Mouse (Mus musculus): ENCODE measurements at regions not wholly inside any gene's neighbourhood (a gene's known extent, or its start where the extent isn't known, plus 50 kb on each side); places are given as distances from the start of the nearest gene placed in this dataset.

GRCm38 (mm10) chr2:169474418-169475112, 113.0 kb downstream of the Gm11011 start:
- no peaks in the 10 kb centered on the region for H3K4me1 ChIP-seq (ENCODE audit: control insufficient read depth, insufficient read depth, insufficient read length, low read length)
- H3K27ac ChIP-seq (replicated peaks; ENCODE audit: low read depth, low read length) = no peak overlapping the region
- no peak overlapping the region for H3K4me3 ChIP-seq (ENCODE audit: insufficient read depth, low read depth, low read length)

DNA sequence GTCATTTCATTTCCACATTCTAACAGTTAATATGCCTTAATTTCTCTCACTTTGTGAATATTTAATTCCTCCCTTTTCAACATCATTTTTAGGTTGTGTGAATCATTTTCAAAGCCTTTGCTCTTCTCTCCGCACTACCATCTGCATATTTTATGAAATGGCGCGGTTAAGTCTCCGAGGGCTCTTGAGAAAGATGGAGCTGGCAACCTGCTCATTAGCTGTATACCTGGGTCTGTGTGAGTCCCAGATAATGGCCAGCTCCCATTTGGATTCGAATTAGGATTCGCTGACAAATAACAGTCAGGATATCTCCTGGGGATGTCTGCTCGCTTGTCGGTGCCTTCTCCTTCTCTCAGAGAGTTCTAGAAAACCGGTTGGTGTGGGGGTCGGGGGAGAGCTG, 118.0 kb downstream of the Gm11011 start:
- H3K27ac ChIP-seq (replicated peaks; ENCODE audit: low read depth, low read length) = no peak overlapping the region
- H3K4me1 ChIP-seq (ENCODE audit: control insufficient read depth, insufficient read depth, insufficient read length, low read length) = no peaks in the 10 kb centered on the region
- H3K4me3 ChIP-seq (ENCODE audit: insufficient read depth, low read depth, low read length) = no peak overlapping the region

DNA sequence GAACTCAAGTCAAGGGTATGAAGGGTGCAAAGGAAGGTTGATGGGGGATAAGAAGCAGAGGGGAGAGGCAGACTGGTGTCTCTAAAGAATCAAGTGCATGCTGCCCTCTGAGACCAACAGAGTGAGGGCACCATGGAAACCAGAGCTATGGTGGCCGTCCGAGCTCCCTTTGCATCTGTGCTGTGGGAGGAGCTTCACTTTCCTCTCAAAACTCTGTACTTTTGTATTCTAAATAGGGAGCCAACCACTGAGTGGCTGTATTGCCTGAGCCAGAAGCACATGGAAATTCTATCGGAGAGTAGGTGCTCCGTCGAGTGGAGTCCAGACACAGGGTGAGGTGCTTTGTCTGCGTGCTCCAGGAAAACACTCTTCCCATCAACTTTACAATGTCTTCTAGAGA, 119.9 kb downstream of the Gm11011 start:
- Histone ChIP-seq H3K4me1 (ENCODE audit: control insufficient read depth, insufficient read depth, insufficient read length, low read length) (no peaks in the 10 kb centered on the region), H3K4me3 (ENCODE audit: insufficient read depth, low read depth, low read length) (no peak overlapping the region), H3K27ac (replicated peaks; ENCODE audit: low read depth, low read length) (no peak overlapping the region)

DNA sequence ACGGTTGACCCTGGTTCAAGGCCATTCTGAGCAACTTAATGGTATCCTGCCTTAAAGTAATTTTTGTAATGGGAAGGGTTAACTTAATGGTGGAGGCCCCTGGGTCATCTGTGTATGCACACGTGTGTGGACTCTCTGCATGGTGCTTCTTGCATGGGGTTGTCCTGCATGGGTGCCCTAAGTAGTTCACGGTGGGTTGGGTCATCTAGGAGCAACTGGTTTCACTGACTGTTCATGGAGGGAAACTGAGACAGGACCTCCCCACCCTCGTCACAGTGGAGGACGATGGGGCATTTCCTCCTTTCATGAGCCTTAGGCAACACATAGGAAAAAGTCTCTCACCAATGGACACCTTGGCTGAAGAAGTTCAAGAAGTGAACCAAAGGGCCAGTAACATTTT, 123.4 kb downstream of the Gm11011 start:
- H3K4me3 ChIP-seq (ENCODE audit: insufficient read depth, low read depth, low read length) = no peak overlapping the region
- H3K4me1 ChIP-seq (ENCODE audit: control insufficient read depth, insufficient read depth, insufficient read length, low read length) = no peaks in the 10 kb centered on the region
- H3K27ac ChIP-seq (replicated peaks; ENCODE audit: low read depth, low read length) = no peak overlapping the region

- no peak overlapping the region for H3K27ac ChIP-seq (replicated peaks; ENCODE audit: low read depth, low read length)
- H3K4me3 ChIP-seq (ENCODE audit: insufficient read depth, low read depth, low read length) = no peak overlapping the region
Measured at GRCm38 (mm10) chr2:169461491-169462039, 126.0 kb downstream of the Gm11011 start.

DNA sequence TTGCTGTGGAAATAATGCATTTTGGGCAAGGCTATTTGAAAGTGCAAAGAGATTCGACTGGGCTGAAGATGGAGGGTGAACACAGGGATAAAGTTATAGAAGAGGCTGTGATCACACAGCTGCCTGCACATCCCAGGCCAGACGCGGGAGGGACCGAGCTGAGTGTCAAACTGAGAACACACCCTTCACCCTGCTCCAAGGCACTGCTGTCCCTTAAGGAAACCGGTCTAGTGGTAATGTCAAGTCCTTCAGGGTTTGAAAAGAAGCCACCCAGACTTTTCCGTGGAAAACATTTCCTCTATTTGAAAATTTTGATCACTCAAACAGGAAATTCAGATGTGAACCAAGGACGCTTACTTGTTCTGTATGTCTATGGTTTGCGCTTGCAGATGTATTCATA, 134.6 kb downstream of the Gm11011 start:
- Histone ChIP-seq H3K4me1 (ENCODE audit: control insufficient read depth, insufficient read depth, insufficient read length, low read length) (no peaks in the 10 kb centered on the region), H3K4me3 (ENCODE audit: insufficient read depth, low read depth, low read length) (no peak overlapping the region), H3K27ac (replicated peaks; ENCODE audit: low read depth, low read length) (no peak overlapping the region)

More at GRCm38 (mm10) chr2:169461491-169462039, 126.0 kb downstream of the Gm11011 start:
- no peaks in the 10 kb centered on the region for H3K4me1 ChIP-seq (ENCODE audit: control insufficient read depth, insufficient read depth, insufficient read length, low read length)

GRCm38 (mm10) chr2:169450801-169451200, 136.7 kb downstream of the Gm11011 start:
- Histone ChIP-seq H3K27ac (replicated peaks; ENCODE audit: low read depth, low read length) (no peak overlapping the region), H3K4me3 (ENCODE audit: insufficient read depth, low read depth, low read length) (no peak overlapping the region), H3K4me1 (ENCODE audit: control insufficient read depth, insufficient read depth, insufficient read length, low read length) (no peaks in the 10 kb centered on the region)

DNA sequence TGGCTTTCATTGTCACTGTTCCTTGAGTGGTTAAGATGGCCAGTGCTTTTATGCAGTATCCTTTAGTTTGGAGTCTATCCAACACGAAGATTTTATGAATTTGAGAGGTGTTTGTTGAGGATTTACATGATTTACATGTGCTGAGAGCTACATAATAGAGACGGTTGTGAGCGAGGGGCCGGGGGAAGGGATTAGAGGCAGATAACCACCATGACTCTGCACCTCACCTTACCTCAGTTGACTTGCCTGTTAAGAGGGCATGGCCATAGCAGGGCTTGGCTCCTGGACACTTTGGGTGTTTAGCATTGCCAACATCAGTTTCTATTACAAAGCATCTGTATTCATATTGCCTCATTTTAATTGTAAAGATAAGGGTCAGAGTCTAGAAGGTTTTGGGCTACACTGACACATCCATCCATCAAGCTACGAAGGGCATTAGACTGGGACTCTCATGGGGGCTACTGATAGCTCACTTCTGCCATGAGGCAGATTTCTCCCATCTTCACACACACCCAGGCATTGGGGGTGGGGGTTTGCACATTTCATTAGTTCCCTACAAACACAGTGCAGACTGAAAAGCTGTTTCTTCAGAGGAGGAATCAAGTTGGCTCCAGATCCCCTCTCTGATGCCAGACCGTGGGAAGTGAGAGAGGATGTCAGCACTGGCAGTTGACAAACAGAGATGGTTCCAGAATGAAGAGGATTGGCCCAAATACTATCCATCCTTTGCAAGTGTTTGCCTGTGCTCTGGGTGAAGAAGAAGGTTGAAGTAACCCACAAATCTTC, 139.9 kb downstream of the Gm11011 start:
- Histone ChIP-seq H3K4me1 (ENCODE audit: control insufficient read depth, insufficient read depth, insufficient read length, low read length) (no peaks in the 10 kb centered on the region), H3K27ac (replicated peaks; ENCODE audit: low read depth, low read length) (no peak overlapping the region), H3K4me3 (ENCODE audit: insufficient read depth, low read depth, low read length) (no peak overlapping the region)

DNA sequence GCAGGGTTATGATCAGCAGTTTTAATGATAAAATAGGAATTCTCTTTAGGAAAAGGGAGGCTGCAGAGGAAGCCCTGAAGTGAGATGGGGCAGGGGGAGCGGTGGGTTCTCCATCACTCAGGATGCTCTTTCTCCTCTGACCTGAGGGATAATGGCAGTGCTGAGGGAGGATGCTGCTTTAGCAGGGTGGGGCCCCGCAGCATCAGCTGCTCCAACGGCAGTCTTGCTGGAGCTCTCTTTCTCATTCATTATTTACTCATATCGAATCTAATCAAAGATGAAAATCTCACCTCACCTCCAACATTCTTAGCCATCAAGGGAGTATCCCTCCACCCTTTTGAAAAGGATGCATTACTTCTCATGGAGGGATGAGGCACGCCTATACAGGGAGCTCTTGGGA, 141.7 kb downstream of the Gm11011 start:
- Histone ChIP-seq H3K4me1 (ENCODE audit: control insufficient read depth, insufficient read depth, insufficient read length, low read length) (no peaks in the 10 kb centered on the region), H3K4me3 (ENCODE audit: insufficient read depth, low read depth, low read length) (no peak overlapping the region), H3K27ac (replicated peaks; ENCODE audit: low read depth, low read length) (no peak overlapping the region)

- H3K27ac ChIP-seq (replicated peaks; ENCODE audit: low read depth, low read length) = no peak overlapping the region
- no peaks in the 10 kb centered on the region for H3K4me1 ChIP-seq (ENCODE audit: control insufficient read depth, insufficient read depth, insufficient read length, low read length)
- H3K4me3 ChIP-seq (ENCODE audit: insufficient read depth, low read depth, low read length) = no peak overlapping the region
Measured at GRCm38 (mm10) chr2:169445371-169445770, 142.2 kb downstream of the Gm11011 start.

GRCm38 (mm10) chr2:169443271-169443670, 144.3 kb downstream of the Gm11011 start:
- H3K4me1 ChIP-seq (ENCODE audit: control insufficient read depth, insufficient read depth, insufficient read length, low read length) = no peaks in the 10 kb centered on the region
- no peak overlapping the region for H3K27ac ChIP-seq (replicated peaks; ENCODE audit: low read depth, low read length)
- no peak overlapping the region for H3K4me3 ChIP-seq (ENCODE audit: insufficient read depth, low read depth, low read length)

DNA sequence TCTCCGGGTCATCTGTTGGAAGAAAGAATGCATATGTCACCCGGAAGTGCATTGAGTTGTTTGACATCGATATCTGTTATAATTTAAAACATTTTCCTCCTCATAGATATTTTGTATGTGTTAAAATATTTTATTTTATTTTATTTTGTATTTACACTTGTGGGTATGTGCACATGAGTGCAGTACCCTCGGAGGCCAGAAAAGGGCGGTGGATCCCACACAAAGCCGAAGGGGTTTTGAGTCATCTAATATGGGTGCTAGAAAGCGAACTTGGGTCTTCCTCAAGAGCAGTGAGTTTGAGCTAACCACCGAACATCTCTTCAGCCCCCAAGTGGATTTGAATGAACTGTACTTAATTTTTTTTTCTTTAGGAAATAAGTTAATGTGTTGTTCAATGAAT, 156.0 kb downstream of the Gm11011 start:
- Histone ChIP-seq H3K27ac (replicated peaks; ENCODE audit: low read depth, low read length) (no peak overlapping the region), H3K4me3 (ENCODE audit: insufficient read depth, low read depth, low read length) (no peak overlapping the region), H3K4me1 (ENCODE audit: control insufficient read depth, insufficient read depth, insufficient read length, low read length) (no peaks in the 10 kb centered on the region)

DNA sequence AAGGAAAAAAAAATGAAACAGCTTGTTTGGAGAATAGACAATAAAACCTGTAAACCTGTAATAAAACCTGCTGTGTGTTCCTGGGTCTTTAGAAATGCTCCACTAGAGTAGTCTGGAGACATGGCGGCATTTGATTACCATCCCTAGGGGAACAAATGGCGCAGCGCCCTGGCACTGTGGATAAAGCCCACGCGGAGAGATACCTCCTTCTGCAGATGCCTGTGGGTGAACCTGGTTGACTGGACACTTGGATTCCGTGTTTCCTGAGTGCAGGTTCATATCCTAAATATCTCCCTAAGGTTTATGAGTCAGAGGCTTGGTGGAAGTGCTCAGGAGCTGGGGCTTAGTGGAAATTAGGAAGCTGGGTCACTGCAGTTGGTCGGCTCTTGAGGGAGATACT, 158.1 kb downstream of the Gm11011 start:
- no peaks in the 10 kb centered on the region for H3K4me1 ChIP-seq (ENCODE audit: control insufficient read depth, insufficient read depth, insufficient read length, low read length)
- H3K27ac ChIP-seq (replicated peaks; ENCODE audit: low read depth, low read length) = no peak overlapping the region
- H3K4me3 ChIP-seq (ENCODE audit: insufficient read depth, low read depth, low read length) = no peak overlapping the region

DNA sequence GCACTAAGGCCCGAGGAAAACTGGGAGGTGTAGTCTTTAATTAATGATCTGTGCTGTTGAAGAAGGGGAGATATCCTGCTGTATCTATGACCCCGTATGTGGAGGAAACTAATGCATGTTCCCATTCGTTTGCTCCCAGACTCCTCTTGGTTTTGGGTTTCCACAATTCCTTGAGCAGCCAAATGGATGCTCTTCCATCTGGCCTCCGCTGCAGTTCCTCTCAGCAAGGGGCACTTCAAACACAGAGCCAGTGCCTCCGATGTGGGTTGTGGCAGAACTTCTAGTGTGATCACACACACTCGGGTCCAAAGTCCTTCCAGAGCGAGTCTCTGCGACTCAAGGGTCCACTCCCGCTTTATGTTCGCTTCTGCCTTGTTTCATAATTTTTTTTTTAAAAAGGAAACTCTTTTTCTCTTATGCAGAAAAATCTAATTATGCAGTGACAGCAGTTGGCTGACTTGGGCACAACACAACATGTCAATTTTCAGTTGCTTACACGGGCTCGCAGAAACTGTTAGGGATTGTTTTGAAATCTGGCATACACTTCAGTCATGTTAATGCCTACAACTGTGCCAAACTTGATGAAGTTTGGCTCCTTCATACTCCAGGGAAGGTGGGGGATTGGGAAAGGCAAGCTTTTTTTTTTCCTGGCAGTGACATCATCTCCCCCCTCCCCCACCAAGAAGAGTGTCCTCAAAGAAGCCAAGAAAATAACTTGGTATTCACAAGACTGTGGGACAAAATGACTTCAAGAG, 163.2 kb downstream of the Gm11011 start:
- H3K4me3 ChIP-seq (ENCODE audit: insufficient read depth, low read depth, low read length) = 0 out of 2 replicates have a peak overlapping the region, but pooled peaks have one; percentile 18
- peaks cover 4% of the 10 kb centered on the region; the same call in 1 of the 2 replicates for H3K4me1 ChIP-seq (ENCODE audit: control insufficient read depth, insufficient read depth, insufficient read length, low read length)
- no peak overlapping the region for H3K27ac ChIP-seq (replicated peaks; ENCODE audit: low read depth, low read length)

GRCm38 (mm10) chr2:169412361-169412760, 175.2 kb downstream of the Gm11011 start:
- no peak overlapping the region for H3K27ac ChIP-seq (replicated peaks; ENCODE audit: low read depth, low read length)

More at GRCm38 (mm10) chr2:169412361-169412760, 175.2 kb downstream of the Gm11011 start:
- no peaks in the 10 kb centered on the region for H3K4me1 ChIP-seq (ENCODE audit: control insufficient read depth, insufficient read depth, insufficient read length, low read length)
- no peak overlapping the region for H3K4me3 ChIP-seq (ENCODE audit: insufficient read depth, low read depth, low read length)
